Mouse (Mus musculus) T-cell, adult 2 months (primary cell): ENCODE results near the gene Slit2.
"Not testable (repeated sequence)": the region's sequence is repeated elsewhere in the genome, so short reads cannot be mapped to it uniquely, and the experiment has no call there.

Source experiments
- DNase-seq: peaks from one replicate; pipeline ENCODE4 v3.0.0; 2022; ENCODE audit warnings: low spot score

Slit2 gene

GRCm38 (mm10) chr5:48230430-48231080, 247.6 kb downstream of the Slit2 start:
- DNase-seq = no peak

- no peak for DNase-seq
Measured at GRCm38 (mm10) chr5:48234728-48235127, 251.8 kb downstream of the Slit2 start.

- DNase-seq = no peak
Measured at GRCm38 (mm10) chr5:48235270-48235669, 252.3 kb downstream of the Slit2 start.

GRCm38 (mm10) chr5:48240751-48241150, 257.8 kb downstream of the Slit2 start:
- DNase-seq = not testable (repeated sequence)

GRCm38 (mm10) chr5:48248327-48248726, 265.4 kb downstream of the Slit2 start:
- no peak for DNase-seq

GRCm38 (mm10) chr5:48277561-48277960, 294.6 kb downstream of the Slit2 start:
- DNase-seq = no peak

GRCm38 (mm10) chr5:48301186-48301585, 318.2 kb downstream of the Slit2 start:
- no peak for DNase-seq

GRCm38 (mm10) chr5:48315057-48315602, 332.2 kb downstream of the Slit2 start:
- DNase-seq = no peak

- no peak for DNase-seq
Measured at GRCm38 (mm10) chr5:48320597-48320996, 337.7 kb downstream of the Slit2 start.

- no peak for DNase-seq
Measured at GRCm38 (mm10) chr5:48326221-48326620, 343.3 kb downstream of the Slit2 start.

GRCm38 (mm10) chr5:48327652-48328051, 344.7 kb downstream of the Slit2 start, which contains the start of gene 5730480H06Rik:
Gene 5730480H06Rik, plus strand, starts transcription at chr5:48327952.
- no peak for DNase-seq

GRCm38 (mm10) chr5:48329751-48330150, 346.8 kb downstream of the Slit2 start:
- DNase-seq = no peak

- DNase-seq = no peak
Measured at GRCm38 (mm10) chr5:48330817-48331216, 347.9 kb downstream of the Slit2 start.

GRCm38 (mm10) chr5:48331441-48331840, 348.5 kb downstream of the Slit2 start:
- no peak for DNase-seq

GRCm38 (mm10) chr5:48333407-48333806, 350.5 kb downstream of the Slit2 start:
- DNase-seq = no peak

- DNase-seq = no peak
Measured at GRCm38 (mm10) chr5:48333884-48334513, 351.1 kb downstream of the Slit2 start.

- no peak for DNase-seq
Measured at GRCm38 (mm10) chr5:48340808-48341433, 358.0 kb downstream of the Slit2 start.

- no peak for DNase-seq
Measured at GRCm38 (mm10) chr5:48345095-48345982, 362.4 kb downstream of the Slit2 start.

GRCm38 (mm10) chr5:48345983-48346648, 363.2 kb downstream of the Slit2 start:
- no peak for DNase-seq

- no peak for DNase-seq
Measured at GRCm38 (mm10) chr5:48349309-48349708, 366.4 kb downstream of the Slit2 start.
